Mouse (Mus musculus): ENCODE data around the gene Furin.

DNA sequence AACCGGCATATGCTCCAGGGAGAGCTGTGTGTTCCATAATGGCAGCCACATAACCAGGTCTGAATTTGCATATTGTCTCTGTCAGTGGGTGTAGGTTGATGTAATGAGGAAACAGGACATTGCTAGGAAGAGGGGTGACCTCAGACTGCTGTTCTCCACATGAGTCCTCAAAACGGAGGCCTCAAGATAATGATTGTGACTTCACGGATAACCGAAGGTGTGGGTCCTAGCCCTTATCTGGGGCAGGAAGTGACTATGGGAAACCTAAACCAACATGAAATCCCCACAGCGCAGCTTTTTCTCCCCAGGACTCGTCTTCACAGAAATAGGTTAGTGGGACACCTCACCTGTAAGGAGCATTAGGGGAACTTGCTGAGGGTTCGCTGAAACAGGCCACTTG lies 11.7 kb upstream of the Furin start:
- no peak for TF ChIP-seq EP300 (IDR thresholded peaks at IDR 0.05; ENCODE audit: low read depth)
- TF ChIP-seq CTCF (IDR thresholded peaks at IDR 0.05; ENCODE audit: low read depth): no peak
